Mouse (Mus musculus) gastrocnemius, postnatal 25 days (tissue): ENCODE data around the gene Foxp2. TPM values are rescaled to one million over a fixed set of nuclear protein-coding genes. Genes with fewer than 3 reads are reported as not detected.

ENCODE experiments used
- DNase-seq: peaks from one replicate; pipeline ENCODE4 v3.0.0; 2022
- microRNA-seq, 2 experiments: library from miRNA; unstranded; fragments of <30 nt; microRNA quantifications; one replicate each; pipeline ENCODE4 v1.2.0; 2021; ENCODE audit warnings: borderline replicate concordance in 2 of 2
- total RNA-seq, 2 experiments: library from RNA; stranded (reverse); gene quantifications; 1 replicate in 1 of 2; 2 replicates in 1 of 2; pipeline ENCODE4 v1.2.3; 2021

Foxp2 gene
- total RNA-seq, 2 experiments from 2014 or later = 1.0 to 1.6 TPM

DNA sequence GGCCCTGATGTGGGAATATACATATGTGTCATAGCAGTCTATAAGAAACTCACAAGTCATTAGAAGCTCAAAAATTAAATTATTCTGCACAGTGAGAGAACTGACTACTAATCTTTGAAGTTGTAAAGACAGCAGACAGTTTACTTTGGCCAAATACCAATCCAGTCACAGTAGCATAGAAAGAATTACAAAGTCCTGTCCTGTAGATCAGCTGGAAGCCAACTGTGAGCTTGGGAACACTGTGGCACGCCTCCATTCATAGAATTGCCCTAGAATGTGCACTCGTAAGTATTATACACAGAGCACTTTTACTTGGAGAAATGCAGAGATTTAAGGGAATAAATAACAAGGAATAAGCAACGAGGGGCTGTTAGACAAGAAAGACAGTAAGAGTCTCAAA, 472.5 kb downstream of the Foxp2 start:
- DNase-seq = no peak

GRCm38 (mm10) chr6:15378261-15378660, 477.1 kb downstream of the Foxp2 start:
- no peak for DNase-seq

DNA sequence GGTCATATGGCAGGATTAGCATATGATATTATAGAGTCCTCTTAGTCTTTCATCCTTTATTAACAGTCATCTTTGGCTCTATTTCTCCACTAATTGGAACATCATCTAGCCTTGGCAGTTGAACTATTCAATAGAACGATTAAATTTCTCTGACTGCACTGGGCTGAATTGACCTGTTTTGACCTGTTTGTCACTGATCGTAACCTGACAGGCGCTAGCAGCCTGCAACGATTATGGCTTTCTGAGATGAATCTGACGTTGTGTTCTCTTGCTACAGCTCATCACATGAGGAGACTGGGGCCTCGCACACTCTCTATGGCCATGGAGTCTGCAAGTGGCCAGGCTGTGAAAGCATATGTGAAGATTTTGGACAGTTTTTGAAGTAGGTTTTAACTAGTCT, 495.3 kb downstream of the Foxp2 start:
- DNase-seq = no peak

DNA sequence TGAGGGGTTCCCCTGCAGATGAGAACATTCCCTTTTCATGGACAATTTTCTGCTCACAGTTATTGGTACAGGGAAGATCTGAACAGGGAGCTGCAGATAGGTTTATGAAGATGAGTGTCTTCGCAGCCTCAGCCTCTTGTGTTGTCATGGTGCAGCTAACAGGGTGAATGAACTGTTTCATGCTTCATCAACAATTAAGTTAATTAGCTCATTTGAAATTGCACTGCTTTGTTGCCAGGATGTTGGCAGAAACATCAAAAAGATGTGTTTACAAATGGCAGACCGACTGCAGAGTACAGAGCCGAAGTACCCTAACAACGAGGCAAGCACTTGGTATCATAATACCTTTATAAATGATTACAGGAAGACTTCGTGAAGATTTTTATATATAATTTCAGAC, 496.3 kb downstream of the Foxp2 start:
- DNase-seq = no peak

DNA sequence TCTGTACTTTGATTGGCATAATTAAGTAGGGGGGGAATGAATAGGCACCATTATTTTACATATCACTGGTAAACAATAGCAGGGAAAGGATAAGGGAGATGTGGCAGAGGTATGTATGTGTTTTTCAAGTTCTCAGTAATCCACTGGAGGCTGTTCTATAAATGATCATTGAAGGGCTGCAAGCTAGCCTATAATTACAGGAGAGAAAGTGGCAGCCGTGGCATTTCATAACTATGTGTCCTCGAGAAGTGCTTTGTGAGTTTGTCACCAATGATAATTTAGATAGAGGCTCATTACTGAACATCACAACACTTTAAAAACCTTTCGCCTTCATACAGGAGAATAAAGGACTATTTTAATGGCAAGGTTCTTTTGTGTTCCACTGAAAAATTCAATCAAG, 500.0 kb downstream of the Foxp2 start:
- no peak for DNase-seq

GRCm38 (mm10) chr6:15402026-15402425, 500.9 kb downstream of the Foxp2 start:
- DNase-seq = no peak

- no peak for DNase-seq
Observed at GRCm38 (mm10) chr6:15415099-15415498, 514.0 kb downstream of the Foxp2 start.

- DNase-seq = no peak
Observed at GRCm38 (mm10) chr6:15459701-15460100, 558.6 kb downstream of the Foxp2 start.

GRCm38 (mm10) chr6:15463390-15463789, 562.2 kb downstream of the Foxp2 start:
- DNase-seq = no peak

DNA sequence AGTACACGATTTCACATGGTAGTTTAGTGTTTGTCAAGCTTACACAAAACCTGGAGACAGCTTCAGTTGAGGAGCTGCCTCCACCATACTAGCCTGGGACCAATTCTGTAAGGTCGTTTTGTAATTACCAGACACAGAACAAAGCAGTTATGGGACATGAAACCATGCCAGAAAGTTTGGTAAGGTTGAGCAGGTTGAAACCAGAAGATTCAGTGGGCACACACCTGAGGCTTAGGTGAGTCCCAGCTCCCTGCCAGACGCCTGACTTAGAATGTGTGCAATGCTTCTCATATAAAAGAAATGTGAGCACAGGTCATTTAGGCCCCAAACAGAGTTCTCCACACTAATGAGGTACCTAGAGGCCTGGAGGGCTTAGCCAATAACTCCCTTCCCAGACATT, 564.3 kb downstream of the Foxp2 start:
- no peak for DNase-seq

GRCm38 (mm10) chr6:15466634-15467033, 565.5 kb downstream of the Foxp2 start:
- DNase-seq = no peak

GRCm38 (mm10) chr6:15486909-15487308, 585.8 kb downstream of the Foxp2 start:
- DNase-seq = no peak

Small RNAs within 50 kb of the gene (microRNA-seq; reads per million reads assigned to microRNA genes)
- 0 reads per million in 2 experiments for gene Gm25470

Other genes starting within 250 kb of the Foxp2 start
- gene Ppp1r3a, start 146.1 kb upstream of the Foxp2 start, total RNA-seq = 100 to 1,000 TPM; 150 to 161 TPM